Mouse (Mus musculus) erythroblast, embryonic 14.5 days (primary cell): ENCODE measurements around the gene Odf3b. TPM values are rescaled to one million over a fixed set of nuclear protein-coding genes. Genes with fewer than 3 reads are reported as not detected.

Source experiments
- H3K27me3 ChIP-seq: 2 replicates; pipeline ENCODE4 v1.6.1; 2012; ENCODE audit warnings: inconsistent platforms; ENCODE audit not compliant: control insufficient read depth
- H3K36me3 ChIP-seq: 2 replicates; pipeline ENCODE4 v1.6.1; 2012; ENCODE audit warnings: mild to moderate bottlenecking, inconsistent platforms; ENCODE audit not compliant: control insufficient read depth
- H3K4me1 ChIP-seq: 2 replicates; pipeline ENCODE4 v1.6.1; 2012; ENCODE audit warnings: inconsistent platforms; ENCODE audit not compliant: control insufficient read depth
- H3K4me3 ChIP-seq: replicated peaks from 2 replicates; pipeline ENCODE3; 2012; ENCODE audit warnings: moderate library complexity, mild to moderate bottlenecking, inconsistent platforms
- H3K9me3 ChIP-seq: 2 replicates; pipeline ENCODE4 v1.6.1; 2012; ENCODE audit warnings: low read length, inconsistent platforms, mixed read lengths; ENCODE audit not compliant: control insufficient read depth
- GATA1 ChIP-seq: IDR thresholded peaks from 2 replicates; pipeline ENCODE4 v1.6.1; 2012; ENCODE audit warnings: low read length, inconsistent platforms, mixed read lengths
- TAL1 ChIP-seq: IDR thresholded peaks from 3 replicates; pipeline ENCODE4 v1.6.1; 2012; ENCODE audit warnings: low read length, inconsistent platforms, mixed read lengths
- polyA plus RNA-seq: library from polyadenylated mRNA; stranded (reverse); fragments of >175 nt; gene quantifications from 2 replicates; pipeline ENCODE4 v1.2.3, GENCODE M21; 2012

Odf3b gene
- polyA plus RNA-seq, 1 experiment, result 0.44 TPM

- H3K4me3 ChIP-seq, result peak overlapping the region; percentile 82
- H3K27me3 ChIP-seq, result peaks cover 17% of the 10 kb centered on the region
- H3K36me3 ChIP-seq, result peaks cover 57% of the 10 kb centered on the region
- H3K4me1 ChIP-seq, result peaks cover 51% of the 10 kb centered on the region
- TF ChIP-seq GATA1 (no peak), TAL1 (no peak)
- H3K9me3 ChIP-seq, result no peaks in the 10 kb centered on the region
Observed at GRCm38 (mm10) chr15:89372536-89372935, 6.5 kb downstream of the Odf3b start.

GRCm38 (mm10) chr15:89372068-89372467 lies 7.0 kb downstream of the Odf3b start:
- Histone ChIP-seq H3K36me3 (peaks cover 62% of the 10 kb centered on the region), H3K27me3 (peaks cover 12% of the 10 kb centered on the region), H3K4me3 (no peak overlapping the region), H3K9me3 (no peaks in the 10 kb centered on the region), H3K4me1 (peaks cover 48% of the 10 kb centered on the region)
- TF ChIP-seq TAL1 (no peak), GATA1 (no peak)

GRCm38 (mm10) chr15:89365141-89365551 lies 13.9 kb downstream of the Odf3b start:
- H3K27me3 ChIP-seq, result no peaks in the 10 kb centered on the region; the same call in 1 of the 2 replicates
- TF ChIP-seq TAL1 (no peak), GATA1 (no peak)
- H3K4me3 ChIP-seq, result no peak overlapping the region
- peaks cover 100% of the 10 kb centered on the region for H3K36me3 ChIP-seq
- H3K9me3 ChIP-seq, result no peaks in the 10 kb centered on the region
- H3K4me1 ChIP-seq, result peaks cover 13% of the 10 kb centered on the region

GRCm38 (mm10) chr15:89363051-89363450 lies 16.0 kb downstream of the Odf3b start:
- TF ChIP-seq TAL1, result no peak
- no peak for TF ChIP-seq GATA1
- H3K9me3 ChIP-seq, result no peaks in the 10 kb centered on the region
- peaks cover 26% of the 10 kb centered on the region for H3K4me1 ChIP-seq
- no peak overlapping the region for H3K4me3 ChIP-seq
- H3K27me3 ChIP-seq, result no peaks in the 10 kb centered on the region
- peaks cover 99% of the 10 kb centered on the region for H3K36me3 ChIP-seq

GRCm38 (mm10) chr15:89358784-89359183 lies 20.3 kb downstream of the Odf3b start:
- Histone ChIP-seq H3K4me1 (peaks cover 55% of the 10 kb centered on the region), H3K36me3 (peaks cover 77% of the 10 kb centered on the region), H3K9me3 (no peaks in the 10 kb centered on the region), H3K27me3 (no peaks in the 10 kb centered on the region), H3K4me3 (no peak overlapping the region)
- no peak for TF ChIP-seq GATA1
- TF ChIP-seq TAL1, result no peak

- no peaks in the 10 kb centered on the region for H3K27me3 ChIP-seq
- TF ChIP-seq TAL1, result no peak
- TF ChIP-seq GATA1, result 0 out of 2 replicates have a peak, but pooled peaks have one; percentile 12
- peaks cover 59% of the 10 kb centered on the region for H3K4me1 ChIP-seq
- H3K9me3 ChIP-seq, result no peaks in the 10 kb centered on the region
- peaks cover 77% of the 10 kb centered on the region for H3K36me3 ChIP-seq
- H3K4me3 ChIP-seq, result peak overlapping the region; percentile 97
Observed at GRCm38 (mm10) chr15:89356372-89356771, 22.7 kb downstream of the Odf3b start.

GRCm38 (mm10) chr15:89355241-89356187 lies 23.6 kb downstream of the Odf3b start, which contains the start of the genes Lmf2 and Ncaph2:
TSS of gene Lmf2 (minus strand) at chr15:89355659.
TSS of gene Ncaph2 (plus strand) at chr15:89355719.
- Histone ChIP-seq H3K27me3 (no peaks in the 10 kb centered on the region), H3K4me3 (peak within 1 kb of the TSS; percentile 97), H3K4me1 (peaks cover 56% of the 10 kb centered on the region), H3K9me3 (no peaks in the 10 kb centered on the region), H3K36me3 (peaks cover 77% of the 10 kb centered on the region)
- no peak for TF ChIP-seq TAL1

- H3K9me3 ChIP-seq, result no peaks in the 10 kb centered on the region
- no peaks in the 10 kb centered on the region for H3K27me3 ChIP-seq
- peak overlapping the region; percentile 97 for H3K4me3 ChIP-seq
- peaks cover 48% of the 10 kb centered on the region for H3K4me1 ChIP-seq
- no peak for TF ChIP-seq GATA1
- H3K36me3 ChIP-seq, result peaks cover 74% of the 10 kb centered on the region
Observed at GRCm38 (mm10) chr15:89354455-89354854, 24.6 kb downstream of the Odf3b start.

GRCm38 (mm10) chr15:89353837-89354236 lies 25.2 kb downstream of the Odf3b start:
- no peaks in the 10 kb centered on the region for H3K27me3 ChIP-seq
- TF ChIP-seq TAL1, result no peak
- TF ChIP-seq GATA1, result no peak
- H3K9me3 ChIP-seq, result no peaks in the 10 kb centered on the region
- H3K4me1 ChIP-seq, result peaks cover 43% of the 10 kb centered on the region
- peak overlapping the region; percentile 97 for H3K4me3 ChIP-seq
- H3K36me3 ChIP-seq, result peaks cover 68% of the 10 kb centered on the region

GRCm38 (mm10) chr15:89352795-89353194 lies 26.3 kb downstream of the Odf3b start:
- TF ChIP-seq TAL1, result no peak
- no peak for TF ChIP-seq GATA1
- no peaks in the 10 kb centered on the region for H3K27me3 ChIP-seq
- peaks cover 58% of the 10 kb centered on the region for H3K36me3 ChIP-seq
- peaks cover 33% of the 10 kb centered on the region for H3K4me1 ChIP-seq
- no peaks in the 10 kb centered on the region for H3K9me3 ChIP-seq
- no peak overlapping the region for H3K4me3 ChIP-seq
